Mouse (Mus musculus) limb, embryonic 14.5 days (tissue): ENCODE data around the gene Hoxd10. TPM values are rescaled to one million over a fixed set of nuclear protein-coding genes. Genes with fewer than 3 reads are reported as not detected.

ENCODE experiments used
- ATAC-seq: fragments of 200-750 bp; cut with Nextera tagmentation; 2 replicates; pipeline ENCODE4 v1.8.0; 2017; ENCODE audit warnings: low read depth, moderate number of reproducible peaks, moderate TSS enrichment; ENCODE audit not compliant: low FRiP score
- DNase-seq: peaks from one replicate; pipeline ENCODE4 v3.0.0-alpha.2; 2015; ENCODE audit warnings: low spot score
- H3K27ac ChIP-seq: fragments of 300-500 bp; sonication (generic); replicated peaks from 2 replicates; pipeline ENCODE4 v1.5.1; 2014; ENCODE audit warnings: low read depth, mild to moderate bottlenecking, low read length, moderate library complexity, mixed read lengths
- H3K27me3 ChIP-seq: fragments of 300-500 bp; sonication (generic); 2 replicates; pipeline ENCODE4 v1.6.1; 2014; ENCODE audit warnings: low read length, mixed read lengths; ENCODE audit not compliant: control insufficient read depth, insufficient read depth
- H3K36me3 ChIP-seq: fragments of 300-500 bp; sonication (generic); 2 replicates; pipeline ENCODE4 v1.6.1; 2014; ENCODE audit warnings: mild to moderate bottlenecking, low read length, moderate library complexity, mixed read lengths; ENCODE audit not compliant: control insufficient read depth, insufficient read depth
- H3K4me1 ChIP-seq: fragments of 300-500 bp; sonication (generic); 2 replicates; pipeline ENCODE4 v1.6.1; 2014; ENCODE audit warnings: antibody characterized with exemption, low read length, mixed read lengths; ENCODE audit not compliant: control insufficient read depth, insufficient read depth
- H3K4me2 ChIP-seq: fragments of 300-500 bp; sonication (generic); replicated peaks from 2 replicates; pipeline ENCODE4 v1.6.1; 2014; ENCODE audit warnings: low read depth, mild to moderate bottlenecking, low read length, moderate library complexity; ENCODE audit not compliant: severe bottlenecking
- H3K4me3 ChIP-seq: fragments of 300-500 bp; sonication (generic); replicated peaks from 2 replicates; pipeline ENCODE4 v1.5.1; 2014; ENCODE audit warnings: low read length
- H3K9ac ChIP-seq: fragments of 300-500 bp; sonication (generic); 2 replicates; pipeline ENCODE4 v1.6.1; 2014; ENCODE audit warnings: mild to moderate bottlenecking, low read depth, low read length, moderate library complexity; ENCODE audit not compliant: severe bottlenecking
- H3K9me3 ChIP-seq: fragments of 300-500 bp; sonication (generic); 2 replicates; pipeline ENCODE4 v1.6.1; 2016; ENCODE audit warnings: low read length; ENCODE audit not compliant: control insufficient read depth
- POLR2A ChIP-seq: fragments of 200-500 bp; IDR thresholded peaks from 2 replicates; pipeline ENCODE4 v1.8.0; 2012; ENCODE audit warnings: inconsistent platforms, mild to moderate bottlenecking, moderate library complexity, borderline replicate concordance; ENCODE audit not compliant: insufficient read depth, insufficient read length; ENCODE audit errors: extremely low read depth
- WGBS: fragments of 180-500 bp; shearing (Covaris S2); extraction: QIAGEN DNeasy Blood & Tissue Kit; methylation state at CpG from one replicate; pipeline ENCODE4 v1.1.7; 2014; 5-methylcytosine and 5-hydroxymethylcytosine counted together
- polyA plus RNA-seq, 2 experiments: library from polyadenylated mRNA; depleted of rRNA in 1 of 2; stranded (reverse) in 1 of 2; unstranded in 1 of 2; fragments of >200 nt; fragmentation: Nextera tagmentation in 1 of 2; extraction: Ambion mirVana in 1 of 2; gene quantifications; 2 replicates each; pipeline versions ENCODE4 v1.2.1 to v1.2.3; 2012 to 2014

Gene Hoxd10
- polyA plus RNA-seq, 2 experiments = 18.3 to 39.4 TPM

DNA sequence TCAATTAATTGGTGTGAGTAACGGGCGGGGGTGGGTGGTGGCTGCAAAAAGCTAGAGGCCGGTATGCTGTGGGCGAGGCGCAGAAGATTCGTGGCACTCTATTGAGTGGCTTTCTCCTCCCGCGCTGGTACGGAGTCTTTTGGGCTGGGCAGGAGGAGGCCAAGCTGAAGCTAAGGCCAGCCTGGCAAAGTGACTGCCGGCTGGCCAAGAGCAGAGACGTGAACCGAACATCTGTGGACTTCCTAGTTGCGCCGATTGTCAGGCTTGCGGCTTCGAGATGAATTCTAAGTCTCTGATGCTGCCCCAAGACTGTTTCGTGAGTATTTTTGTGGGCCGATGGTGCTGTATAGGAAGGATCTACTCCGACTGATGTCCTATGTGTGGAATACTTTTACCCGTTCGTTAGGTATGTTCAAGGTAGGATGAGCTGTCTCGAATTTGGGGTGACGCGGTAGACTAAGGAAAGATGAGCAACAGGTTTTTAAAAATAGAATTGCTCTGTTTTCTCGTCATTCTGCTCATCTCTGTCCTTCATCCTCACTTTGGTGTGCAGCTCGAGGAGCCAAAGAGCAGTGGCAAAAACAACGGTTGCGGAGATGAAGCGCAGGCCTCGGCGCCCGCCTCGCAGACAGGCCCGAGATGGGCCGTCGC, 24.4 kb upstream of the Hoxd10 start:
- H3K27ac ChIP-seq = peak overlapping the region; percentile 96
- peak; percentile 2; the same call in 1 of the 2 replicates for ATAC-seq
- peaks cover 9% of the 10 kb centered on the region for H3K36me3 ChIP-seq
- peak overlapping the region; percentile 99 for H3K9ac ChIP-seq
- H3K4me3 ChIP-seq = peak overlapping the region; percentile 74
- no peaks in the 10 kb centered on the region for H3K9me3 ChIP-seq
- peak overlapping the region; percentile 96 for H3K4me2 ChIP-seq
- H3K27me3 ChIP-seq = peaks cover 25% of the 10 kb centered on the region; the same call in 1 of the 2 replicates
- TF ChIP-seq POLR2A = 0 out of 2 replicates have a peak, but pooled peaks have one; percentile 20
- DNase-seq = no peak
- WGBS = 2% methylated on average over 35 of the region's 36 CpGs
- no peaks in the 10 kb centered on the region for H3K4me1 ChIP-seq

DNA sequence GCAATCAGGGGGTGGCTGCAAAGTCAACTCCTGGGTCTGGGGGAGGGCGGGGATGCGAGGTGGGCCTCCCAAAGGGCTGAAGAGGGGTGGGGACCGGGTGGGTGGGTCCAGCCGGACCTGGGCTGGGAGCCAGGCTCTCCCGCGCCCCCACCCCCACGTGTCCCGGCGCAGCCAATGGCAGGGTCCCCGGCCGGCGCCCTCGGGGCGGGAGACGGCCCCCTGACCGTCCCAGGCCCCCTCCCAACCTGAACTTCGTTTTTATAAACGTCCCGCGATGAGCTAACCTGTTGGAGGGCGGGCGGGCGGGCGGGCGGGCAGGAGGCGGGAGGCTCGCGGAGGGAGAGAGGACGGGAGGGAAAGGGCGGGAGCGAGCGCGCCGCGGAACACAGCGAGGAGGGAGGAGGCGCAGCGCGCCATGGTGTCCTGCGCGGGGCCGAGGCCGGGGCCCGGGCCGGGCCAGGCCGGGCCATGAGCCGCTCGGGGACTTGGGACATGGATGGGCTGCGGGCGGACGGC, 23.8 kb upstream of the Hoxd10 start, which contains the start of gene Hoxd13:
Hoxd13 (plus strand) TSS at position 469 of the 516 bp plus-strand sequence.
- ATAC-seq (peak; percentile 87), DNase-seq (peak; percentile 81)
- Histone ChIP-seq H3K9ac (peak within 1 kb of the TSS; percentile 99), H3K27ac (peak within 1 kb of the TSS; percentile 96), H3K27me3 (peaks cover 29% of the 10 kb centered on the region; the same call in 1 of the 2 replicates), H3K4me3 (peak within 1 kb of the TSS; percentile 74), H3K4me2 (peak within 1 kb of the TSS; percentile 96), H3K9me3 (no peaks in the 10 kb centered on the region), H3K36me3 (peaks cover 9% of the 10 kb centered on the region), H3K4me1 (no peaks in the 10 kb centered on the region)
- WGBS = 3% methylated on average over 4 of the region's 51 CpGs
- TF ChIP-seq POLR2A = no peak

DNA sequence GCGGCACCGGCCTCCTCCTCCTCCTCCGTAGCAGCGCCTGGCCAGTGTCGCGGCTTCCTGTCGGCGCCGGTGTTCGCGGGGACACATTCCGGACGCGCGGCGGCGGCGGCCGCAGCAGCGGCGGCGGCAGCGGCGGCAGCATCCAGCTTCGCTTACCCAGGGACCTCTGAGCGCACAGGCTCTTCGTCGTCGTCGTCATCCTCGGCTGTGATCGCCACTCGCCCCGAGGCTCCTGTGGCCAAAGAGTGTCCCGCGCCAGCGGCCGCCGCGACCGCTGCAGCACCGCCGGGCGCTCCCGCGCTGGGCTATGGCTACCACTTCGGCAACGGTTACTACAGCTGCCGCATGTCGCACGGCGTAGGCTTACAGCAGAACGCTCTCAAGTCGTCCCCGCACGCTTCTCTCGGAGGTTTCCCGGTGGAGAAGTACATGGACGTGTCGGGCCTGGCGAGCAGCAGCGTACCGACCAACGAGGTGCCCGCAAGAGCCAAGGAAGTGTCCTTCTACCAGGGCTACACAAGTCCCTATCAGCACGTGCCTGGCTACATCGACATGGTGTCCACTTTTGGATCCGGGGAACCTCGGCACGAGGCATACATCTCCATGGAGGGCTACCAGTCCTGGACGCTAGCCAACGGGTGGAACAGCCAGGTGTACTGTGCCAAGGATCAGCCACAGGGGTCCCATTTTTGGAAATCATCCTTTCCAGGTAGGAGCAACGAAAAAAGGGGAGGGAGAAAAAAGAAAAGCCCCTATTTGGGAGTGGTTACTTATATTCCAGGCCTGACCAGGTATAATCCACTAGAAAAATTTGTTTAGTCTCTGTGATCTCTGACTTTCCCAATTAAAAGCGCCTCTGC, 23.1 kb upstream of the Hoxd10 start:
- TF ChIP-seq POLR2A = peak; percentile 19; the same call in 1 of the 2 replicates
- DNase-seq (no peak), ATAC-seq (peak; percentile 5)
- Histone ChIP-seq H3K9me3 (no peaks in the 10 kb centered on the region), H3K4me3 (peak overlapping the region; percentile 74), H3K9ac (peak overlapping the region; percentile 99), H3K4me1 (peaks cover 5% of the 10 kb centered on the region), H3K27ac (peak overlapping the region; percentile 96), H3K27me3 (peaks cover 29% of the 10 kb centered on the region; the same call in 1 of the 2 replicates), H3K36me3 (peaks cover 9% of the 10 kb centered on the region), H3K4me2 (peak overlapping the region; percentile 96)
- WGBS = under 1% methylated on average over 38 of the region's 74 CpGs

- H3K4me3 ChIP-seq = peak overlapping the region; percentile 74
- H3K27ac ChIP-seq = peak overlapping the region; percentile 96
- DNase-seq (no peak), ATAC-seq (no peak)
- 3% methylated on average over 3 of the region's 3 CpGs for WGBS
- peak overlapping the region; percentile 96 for H3K4me2 ChIP-seq
- no peak for TF ChIP-seq POLR2A
- H3K9ac ChIP-seq = peak overlapping the region; percentile 99
- H3K27me3 ChIP-seq = peaks cover 29% of the 10 kb centered on the region; the same call in 1 of the 2 replicates
- no peaks in the 10 kb centered on the region for H3K9me3 ChIP-seq
- H3K36me3 ChIP-seq = peaks cover 9% of the 10 kb centered on the region
- H3K4me1 ChIP-seq = peaks cover 9% of the 10 kb centered on the region
Observed at GRCm38 (mm10) chr2:74669230-74669578, 22.5 kb upstream of the Hoxd10 start.

DNA sequence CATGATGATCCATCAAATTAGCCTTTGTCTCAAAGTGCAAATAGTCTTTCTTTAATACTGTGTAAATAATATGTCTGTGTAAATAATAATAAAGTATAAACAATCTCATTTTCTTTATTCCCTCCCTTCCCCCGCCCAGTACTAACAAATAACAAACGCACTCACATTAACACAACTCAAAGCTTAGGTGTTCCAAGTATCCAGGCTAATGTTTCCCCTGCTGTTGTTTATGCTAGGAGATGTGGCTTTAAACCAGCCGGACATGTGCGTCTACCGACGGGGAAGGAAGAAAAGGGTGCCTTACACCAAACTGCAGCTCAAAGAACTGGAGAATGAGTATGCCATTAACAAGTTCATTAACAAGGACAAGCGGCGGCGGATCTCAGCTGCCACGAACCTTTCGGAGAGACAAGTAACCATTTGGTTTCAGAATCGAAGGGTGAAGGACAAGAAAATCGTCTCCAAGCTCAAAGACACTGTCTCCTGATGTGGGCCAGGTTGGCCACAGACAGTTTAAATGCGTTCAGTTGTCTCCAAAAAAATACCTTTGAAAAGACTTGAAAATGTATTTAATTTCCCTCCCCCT, 22.0 kb upstream of the Hoxd10 start:
- peaks cover 9% of the 10 kb centered on the region for H3K36me3 ChIP-seq
- peaks cover 12% of the 10 kb centered on the region for H3K4me1 ChIP-seq
- H3K9ac ChIP-seq = peak overlapping the region; percentile 99
- no peak for DNase-seq
- TF ChIP-seq POLR2A = no peak
- peak overlapping the region; percentile 96 for H3K27ac ChIP-seq
- peaks cover 30% of the 10 kb centered on the region; the same call in 1 of the 2 replicates for H3K27me3 ChIP-seq
- no peak for ATAC-seq
- H3K4me3 ChIP-seq = peak overlapping the region; percentile 74
- H3K4me2 ChIP-seq = peak overlapping the region; percentile 96
- WGBS = 1% methylated on average over 14 of the region's 14 CpGs
- no peaks in the 10 kb centered on the region for H3K9me3 ChIP-seq
